Mouse (Mus musculus) gonadal fat pad, adult 2 months (tissue): ENCODE results near the gene Stoml2. TPM values are rescaled to one million over a fixed set of nuclear protein-coding genes. Genes with fewer than 3 reads are reported as not detected.

ENCODE experiments used
- DNase-seq: peaks from one replicate; pipeline ENCODE4 v3.0.0-alpha.2; 2012; ENCODE audit warnings: low read depth
- polyA plus RNA-seq: library from polyadenylated mRNA; depleted of rRNA; stranded (reverse); fragments of >200 nt; gene quantifications from 2 replicates; pipeline ENCODE4 v1.2.3, GENCODE M21; 2012; rRNA removed

Gene Stoml2
- 68.2 and 103 TPM in 2 replicates for polyA plus RNA-seq

DNA sequence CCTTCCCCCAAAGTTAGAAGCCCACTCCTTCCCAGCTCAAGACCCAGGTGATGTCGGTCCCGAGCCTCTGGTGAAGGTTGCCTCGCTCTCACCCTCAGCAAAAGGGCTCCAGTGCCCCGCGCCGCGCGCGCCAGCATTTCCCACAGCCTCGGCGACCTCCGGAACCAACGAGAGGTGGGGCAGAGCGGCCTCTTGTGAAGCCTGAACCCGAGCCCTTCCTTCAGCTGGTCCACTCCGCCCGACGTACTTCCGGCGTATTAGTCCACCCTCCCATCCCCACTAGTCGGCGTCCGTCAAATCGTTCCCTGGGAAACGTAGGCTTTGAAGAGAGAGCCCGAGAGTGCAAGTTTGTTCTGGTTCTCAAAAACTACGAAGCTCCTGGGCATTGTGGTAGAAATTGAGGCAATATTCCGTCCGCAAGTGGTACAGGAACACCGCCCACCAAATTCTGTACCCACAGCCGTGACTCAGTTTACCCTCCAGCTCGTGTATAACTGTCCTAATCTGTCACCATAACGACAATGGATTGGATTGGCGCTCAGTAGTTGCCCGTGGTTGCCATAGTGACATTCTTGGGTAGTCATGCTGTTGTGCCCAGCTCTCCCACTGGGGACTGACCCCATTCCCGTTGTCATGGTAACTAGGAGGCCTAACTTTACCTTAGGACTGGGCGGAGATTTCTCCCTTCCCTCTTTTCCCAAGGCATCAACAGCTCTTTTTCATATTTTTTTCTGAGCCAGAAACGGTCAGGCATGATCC is at the start of gene Stoml2:
Gene Stoml2, minus strand, starts transcription at position 474 of the 759 bp plus-strand sequence.
- DNase-seq, result no peak

DNA sequence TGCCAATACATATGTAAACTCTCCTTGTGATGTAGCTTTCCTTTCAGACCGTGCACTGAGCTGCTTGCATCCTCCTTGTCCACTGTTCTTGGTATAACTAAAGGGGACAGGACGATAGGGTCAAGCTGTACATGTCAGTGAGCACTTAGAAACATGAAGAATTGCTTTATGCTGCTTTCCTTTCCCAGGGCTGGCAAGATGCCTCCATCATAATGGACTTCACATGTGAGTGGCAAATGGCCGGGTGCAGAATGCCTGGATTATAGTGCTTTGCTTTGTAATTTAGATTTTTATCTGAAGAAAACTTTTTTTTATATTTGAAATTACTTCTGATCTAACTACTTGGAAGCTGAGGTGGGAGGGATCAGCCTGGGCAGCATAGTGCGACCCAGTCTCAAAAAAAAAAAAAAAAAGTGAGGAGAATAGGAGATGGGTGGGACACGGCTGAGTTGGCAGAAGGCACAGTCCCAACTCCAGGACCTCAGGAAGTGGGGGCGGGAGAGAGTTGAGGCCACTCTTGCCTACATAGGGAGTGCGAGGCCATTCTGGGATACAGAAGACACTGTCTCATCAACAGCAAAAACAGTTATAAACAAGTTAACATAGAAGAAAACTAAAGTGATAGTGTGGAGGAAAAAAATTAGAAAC is 46.7 kb upstream of the Stoml2 start:
- DNase-seq, result no peak

DNA sequence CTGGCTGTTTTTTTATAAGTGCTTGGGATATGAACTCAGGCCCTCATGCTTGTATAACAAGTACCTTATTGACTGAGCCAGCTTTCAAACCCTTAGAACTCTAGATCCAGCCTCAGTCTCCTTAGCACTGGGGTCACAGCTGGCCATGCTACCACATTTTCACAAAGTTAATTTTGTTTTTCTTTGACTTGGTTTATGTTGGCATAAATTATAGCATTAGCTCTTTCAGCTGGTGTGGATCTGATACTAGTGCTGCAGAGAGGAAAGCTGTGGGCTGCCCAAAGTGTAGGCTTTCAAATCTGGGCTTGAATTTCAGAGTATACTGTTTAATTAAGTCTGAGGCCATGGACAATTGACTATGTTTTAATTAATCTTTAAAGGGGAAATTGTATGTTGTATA is 43.4 kb upstream of the Stoml2 start:
- DNase-seq, result no peak

DNA sequence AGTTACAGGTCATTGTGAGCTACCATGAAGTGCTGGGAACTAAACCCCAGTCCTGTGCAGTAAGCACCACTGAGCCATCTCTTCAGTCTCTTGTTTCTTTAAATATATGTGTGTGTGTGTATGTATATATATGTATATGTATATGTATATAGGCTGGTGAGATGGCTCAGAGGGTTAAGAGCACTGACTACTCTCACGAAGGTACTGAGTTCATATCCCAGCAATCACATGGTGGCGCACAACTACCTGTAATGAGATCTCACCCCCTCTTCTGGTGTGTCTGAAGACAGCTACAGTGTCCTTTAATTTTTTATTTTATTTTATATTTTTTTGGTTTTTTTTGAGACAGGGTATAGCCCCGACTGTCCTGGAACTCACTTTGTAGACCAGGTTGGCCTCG is 34.0 kb upstream of the Stoml2 start:
- DNase-seq, result no peak

DNA sequence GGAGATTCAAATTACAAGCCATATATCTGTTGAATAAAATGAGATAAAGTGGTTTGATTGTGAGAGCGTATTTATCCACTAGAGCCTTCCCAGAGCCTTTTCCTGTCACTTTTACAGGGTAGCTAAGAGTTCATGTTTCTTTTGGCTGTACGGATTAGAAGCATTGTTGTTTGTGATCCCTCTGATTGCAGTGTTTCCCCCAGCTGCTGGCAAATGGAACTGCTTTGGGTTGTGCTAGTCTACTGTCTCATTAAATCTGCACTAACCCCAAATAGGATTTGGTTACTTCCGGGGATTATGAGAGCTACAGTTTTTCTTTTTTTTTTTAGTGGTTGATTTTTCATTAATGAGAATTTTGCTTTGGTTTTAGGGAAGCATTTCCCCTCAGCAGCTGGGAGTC is 28.8 kb upstream of the Stoml2 start:
- no peak for DNase-seq

DNA sequence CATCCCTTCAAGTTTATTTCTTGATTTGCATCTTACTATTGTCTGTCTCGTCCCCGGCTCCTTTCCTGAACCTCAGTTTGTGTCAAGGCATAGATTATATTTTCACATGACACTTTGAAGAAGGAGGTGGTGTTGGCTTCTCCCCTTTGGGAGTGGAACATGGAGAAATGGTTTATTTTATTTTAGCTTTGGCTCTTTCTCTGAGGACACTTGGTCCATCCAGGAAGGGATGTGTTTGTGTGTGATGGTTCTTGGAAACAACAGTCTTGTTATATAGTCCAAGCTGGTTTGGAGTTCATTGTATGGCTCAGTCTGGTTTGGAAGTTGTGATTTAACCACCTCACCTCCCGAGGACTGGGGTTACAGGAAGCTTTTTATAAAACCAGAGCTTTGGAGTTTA is 28.2 kb upstream of the Stoml2 start:
- no peak for DNase-seq

DNA sequence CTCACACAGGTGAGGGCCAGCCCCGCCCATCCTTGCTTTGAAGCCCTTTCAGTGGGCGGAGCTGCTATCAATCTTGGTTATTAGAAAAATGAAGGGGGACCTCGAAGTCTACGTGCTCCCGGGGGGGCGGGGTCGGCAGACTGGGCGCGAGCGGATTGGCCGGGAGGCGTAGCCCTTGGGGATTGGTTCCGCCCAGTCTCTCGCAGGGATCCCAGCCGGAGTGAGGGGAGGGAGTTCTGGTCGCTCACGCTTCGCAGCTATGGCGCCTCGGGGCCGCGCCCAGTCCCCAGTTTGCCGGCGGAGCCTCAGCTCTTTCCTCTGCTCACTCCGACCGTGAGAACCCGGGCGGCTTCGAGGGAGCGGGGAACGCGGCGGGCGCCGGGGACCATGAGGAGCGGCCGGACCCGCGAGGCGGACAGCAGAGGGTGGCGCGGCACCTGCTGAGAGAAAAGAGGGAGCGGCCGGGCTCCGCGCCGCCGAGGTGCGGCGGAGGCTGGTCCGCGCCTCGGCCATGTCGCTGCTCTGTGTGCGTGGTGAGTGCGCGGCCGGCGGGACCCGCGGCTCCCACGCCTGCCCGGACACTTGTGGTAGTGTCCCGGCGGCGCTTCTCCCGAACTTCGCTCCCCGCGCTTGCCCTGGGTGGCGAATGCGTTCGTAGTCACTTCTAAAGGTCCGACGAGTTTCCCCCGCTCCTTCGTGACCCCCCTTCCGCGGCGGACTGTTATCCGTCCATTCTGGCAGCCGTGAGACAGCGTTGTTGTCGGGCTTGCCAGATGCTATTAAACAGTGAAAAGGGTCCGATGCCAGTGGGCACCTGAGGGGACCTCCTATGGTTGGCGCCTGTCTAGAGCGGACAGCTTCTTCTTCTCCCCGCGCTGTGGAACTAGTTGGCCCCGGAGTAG is 27.5 kb upstream of the Stoml2 start, which contains the start of gene Unc13b:
Gene Unc13b, plus strand, starts transcription at position 201 of the 902 bp plus-strand sequence.
- DNase-seq, result peak; percentile 81

DNA sequence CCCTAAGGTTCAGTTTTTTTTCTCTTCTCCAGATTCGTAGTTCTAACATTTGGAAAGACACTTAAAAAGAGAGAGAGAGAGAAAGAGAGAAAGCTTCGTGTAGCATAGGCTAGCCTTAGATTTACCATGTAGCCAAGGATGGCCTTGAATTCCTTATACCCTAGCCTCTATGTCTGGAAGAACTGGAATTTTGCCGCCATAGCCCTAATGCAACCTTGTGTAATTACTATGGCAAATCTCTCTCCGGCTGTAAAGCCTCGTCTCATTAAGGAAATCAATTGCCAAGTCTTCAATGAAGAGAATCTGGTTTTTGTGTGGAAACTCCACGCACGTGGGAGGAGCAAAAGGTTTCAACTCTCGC is 26.9 kb upstream of the Stoml2 start:
- no peak for DNase-seq

DNA sequence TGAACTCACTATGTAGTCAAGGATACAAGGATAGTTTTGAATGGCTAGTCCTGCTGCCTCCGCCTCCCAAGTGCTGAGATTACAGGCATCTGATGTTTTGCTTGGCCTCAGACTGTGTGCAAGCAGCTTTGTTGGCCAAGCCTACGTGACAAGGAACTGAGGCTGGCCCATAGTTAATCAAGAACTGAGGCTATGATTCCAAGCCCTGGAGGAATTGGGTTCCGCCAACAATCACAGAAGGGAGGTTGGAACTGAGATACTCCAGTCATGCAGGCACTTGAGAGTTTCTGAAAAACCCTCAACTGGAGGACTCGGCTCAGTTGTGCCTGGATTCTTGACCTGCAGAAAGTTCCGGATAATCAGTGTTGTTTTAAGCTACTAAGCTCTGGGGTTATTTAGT is 26.1 kb upstream of the Stoml2 start:
- DNase-seq, result peak; percentile 88

DNA sequence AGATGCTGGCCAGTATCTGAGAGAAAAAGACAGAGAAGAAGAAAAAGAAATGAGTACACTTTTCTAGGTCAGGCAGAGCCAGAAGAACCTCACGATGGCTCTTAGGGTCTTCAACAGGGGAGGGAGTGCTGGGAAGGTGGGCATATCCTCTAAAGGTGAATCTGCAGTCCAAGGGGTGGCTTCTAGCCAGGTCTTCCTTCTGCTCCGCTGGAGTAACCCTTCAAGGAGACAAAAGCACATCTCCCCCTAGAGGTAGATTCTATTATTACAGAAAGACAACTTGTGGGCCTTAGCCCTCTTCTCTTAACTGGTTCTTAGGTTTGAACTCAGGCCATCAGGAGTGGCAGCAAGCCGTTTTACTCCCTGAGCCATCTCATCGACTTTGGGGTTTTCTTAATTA is 21.1 kb upstream of the Stoml2 start:
- DNase-seq, result no peak

DNA sequence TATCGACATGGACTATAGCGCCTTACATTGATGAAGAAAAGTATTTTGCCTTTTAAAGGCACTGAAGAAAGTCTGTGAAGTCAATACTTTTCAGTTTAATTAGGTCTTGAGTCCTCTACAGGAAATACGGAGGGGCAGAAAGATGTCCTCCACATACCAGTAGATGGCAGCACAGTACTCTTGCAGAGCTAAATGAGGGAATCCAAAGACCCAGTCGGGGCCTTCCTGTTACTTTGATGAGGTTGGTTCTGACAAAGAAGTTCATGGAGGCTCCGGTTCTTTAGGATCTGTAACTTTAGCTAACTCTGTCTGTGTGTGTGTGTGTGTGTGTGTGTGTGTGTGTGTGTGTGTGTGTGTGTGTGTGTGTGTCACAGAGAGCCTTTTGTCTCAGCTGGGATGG is 15.7 kb upstream of the Stoml2 start:
- no peak for DNase-seq

DNA sequence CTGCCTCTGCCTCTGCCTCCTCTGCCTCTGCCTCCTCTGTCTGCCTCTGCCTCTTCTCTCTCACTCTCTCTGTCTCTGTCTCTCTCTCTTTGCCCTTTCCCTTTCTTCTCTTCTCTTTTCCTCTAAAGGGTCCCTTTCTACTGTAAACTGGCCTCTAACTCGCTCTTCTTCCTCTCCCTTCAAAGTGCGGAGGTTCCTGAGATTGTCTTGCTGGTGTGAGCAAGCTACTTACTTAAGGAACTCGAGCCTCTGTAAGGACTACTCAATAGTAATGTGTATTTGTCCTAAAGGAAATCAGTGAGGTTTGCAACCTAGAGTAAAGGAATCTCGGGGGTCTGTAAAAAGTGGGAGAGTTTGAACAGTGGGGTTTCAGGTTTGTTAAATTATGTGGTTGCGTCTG is 15.1 kb upstream of the Stoml2 start:
- DNase-seq, result no peak

DNA sequence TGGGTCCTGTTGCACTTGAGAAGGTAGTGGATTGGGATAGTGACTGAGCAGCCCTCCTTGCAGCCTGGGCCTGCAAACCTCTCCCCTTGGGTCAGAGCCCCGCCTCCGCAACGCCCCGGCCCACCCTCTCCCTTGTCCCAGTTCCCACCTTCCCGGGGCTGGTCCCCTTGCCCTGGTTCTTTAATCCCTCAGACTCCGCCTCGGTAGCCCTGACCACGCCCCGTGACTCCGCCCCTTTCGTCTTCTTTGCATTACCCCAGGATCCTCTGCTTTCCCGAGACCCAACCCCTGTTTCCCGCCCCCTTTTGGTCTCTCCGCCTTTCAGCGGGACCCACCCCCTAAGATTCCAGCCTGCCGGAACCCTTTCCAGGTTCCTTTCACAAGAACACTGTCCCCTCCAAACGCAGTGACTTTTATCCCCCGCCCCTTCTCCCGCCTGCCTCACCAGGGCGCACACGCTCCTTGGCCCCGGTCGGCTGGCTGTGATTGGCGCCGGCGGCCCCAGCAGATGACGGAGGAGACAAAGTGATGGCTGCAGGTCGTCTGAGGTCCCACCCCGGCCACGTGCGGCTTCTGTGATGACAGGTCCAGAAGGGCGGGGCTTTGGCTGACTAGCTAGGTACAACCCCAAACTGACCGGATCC is 14.3 kb upstream of the Stoml2 start, which contains the start of gene Fam214b:
Gene Fam214b, minus strand, starts transcription at position 562 of the 644 bp plus-strand sequence.
- peak; percentile 75 for DNase-seq

DNA sequence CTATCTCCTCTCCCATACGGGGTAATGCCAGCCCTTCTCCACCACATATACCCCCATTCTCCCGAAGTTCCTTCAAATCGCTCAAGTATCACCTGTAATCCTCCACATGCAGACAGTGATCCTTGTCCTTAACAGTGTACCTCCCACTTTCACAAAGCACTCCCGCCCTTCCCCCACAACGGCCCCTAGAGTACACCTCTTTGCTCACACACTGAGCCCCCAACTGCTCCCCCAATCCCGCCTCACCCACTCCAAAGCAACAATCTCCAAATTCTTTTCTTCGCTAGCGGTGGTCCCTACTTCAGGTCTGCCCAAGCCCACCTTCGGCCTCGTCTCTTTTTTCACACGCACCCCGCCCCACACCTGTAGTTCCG is 13.8 kb upstream of the Stoml2 start:
- no peak for DNase-seq

DNA sequence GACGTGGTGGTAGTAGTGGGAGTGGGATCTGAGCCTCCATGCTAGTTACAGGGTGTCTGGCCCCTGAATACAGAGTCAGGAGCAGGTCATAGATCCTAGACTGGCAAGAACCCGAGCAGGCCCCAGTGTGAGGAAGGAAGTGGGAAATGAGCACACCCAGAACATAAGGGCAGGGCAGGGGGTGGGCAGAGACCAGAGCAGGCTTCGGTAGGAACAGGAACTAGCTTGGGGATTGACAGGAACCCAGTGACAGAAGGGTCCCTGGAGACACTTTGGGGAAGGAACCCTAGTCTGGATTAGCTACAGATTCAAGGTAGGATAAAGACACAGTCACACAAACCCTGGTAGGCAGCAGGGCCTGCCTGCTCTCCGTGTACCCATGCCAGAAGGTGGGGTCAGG is 13.2 kb upstream of the Stoml2 start:
- no peak for DNase-seq

DNA sequence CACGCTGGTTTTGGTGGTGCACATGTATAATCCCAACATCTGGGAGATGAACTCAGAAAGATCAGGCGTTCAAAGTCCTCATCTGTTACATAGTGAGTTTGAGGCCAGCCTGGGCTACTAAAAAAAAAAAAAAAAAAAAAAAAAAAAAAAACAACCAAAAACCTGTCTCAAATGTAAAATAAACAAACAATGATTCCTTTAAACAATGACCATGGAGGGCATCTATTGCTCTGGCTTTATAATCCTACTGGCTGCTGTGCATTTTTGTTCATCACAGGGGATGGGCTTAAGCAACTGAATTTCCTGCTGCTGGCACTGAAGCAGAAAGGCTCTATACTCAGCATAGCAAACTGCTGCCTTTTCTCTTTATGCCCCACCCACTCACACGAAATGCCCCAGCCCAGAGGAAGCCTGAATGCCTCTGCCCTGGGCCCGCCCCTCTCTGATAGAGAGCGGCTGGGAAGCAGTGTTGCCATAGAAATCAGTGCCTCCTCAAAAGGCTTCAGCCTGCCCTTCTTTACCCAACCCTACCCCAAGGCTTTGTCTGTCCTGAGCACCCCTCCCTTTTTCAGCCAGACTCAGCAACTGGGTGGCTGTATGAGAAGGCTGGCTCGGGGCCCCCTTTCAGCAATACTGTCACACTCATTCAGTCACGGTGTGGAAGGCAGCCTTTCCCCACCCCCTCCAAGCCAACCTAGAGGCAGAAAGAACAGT is 12.3 kb upstream of the Stoml2 start:
- DNase-seq, result no peak

DNA sequence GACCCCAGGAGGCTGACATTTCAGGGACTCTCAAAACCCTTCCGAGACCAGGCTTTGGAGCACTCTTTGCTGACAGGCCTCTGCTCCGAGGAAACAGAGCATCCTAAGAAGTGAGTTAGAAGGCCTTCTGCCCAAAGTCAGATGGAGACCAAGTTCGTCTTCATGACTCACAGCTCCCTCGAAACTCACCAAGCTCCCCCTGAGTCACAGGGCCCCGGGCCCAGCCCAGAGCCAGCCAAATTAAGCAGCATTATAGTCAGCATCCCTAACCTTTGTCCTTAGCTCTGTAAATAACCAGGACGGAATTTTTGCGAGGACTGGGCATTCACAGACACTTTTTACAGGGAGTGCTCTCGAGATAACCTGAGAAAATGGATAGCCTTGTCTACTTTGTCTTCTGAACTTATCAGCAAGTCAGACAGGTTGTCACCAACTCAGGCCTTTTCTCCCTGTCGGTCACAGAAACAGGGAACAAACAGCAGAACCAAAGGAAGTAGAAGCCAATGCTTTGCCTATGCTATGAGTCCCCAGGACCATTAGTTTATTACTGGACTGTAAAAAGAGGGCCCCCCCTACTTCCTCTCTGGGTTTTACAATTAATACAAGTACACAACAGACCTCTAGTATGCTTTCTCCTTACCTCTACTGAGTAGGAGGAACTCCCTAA is 9.5 kb upstream of the Stoml2 start:
- DNase-seq, result no peak

DNA sequence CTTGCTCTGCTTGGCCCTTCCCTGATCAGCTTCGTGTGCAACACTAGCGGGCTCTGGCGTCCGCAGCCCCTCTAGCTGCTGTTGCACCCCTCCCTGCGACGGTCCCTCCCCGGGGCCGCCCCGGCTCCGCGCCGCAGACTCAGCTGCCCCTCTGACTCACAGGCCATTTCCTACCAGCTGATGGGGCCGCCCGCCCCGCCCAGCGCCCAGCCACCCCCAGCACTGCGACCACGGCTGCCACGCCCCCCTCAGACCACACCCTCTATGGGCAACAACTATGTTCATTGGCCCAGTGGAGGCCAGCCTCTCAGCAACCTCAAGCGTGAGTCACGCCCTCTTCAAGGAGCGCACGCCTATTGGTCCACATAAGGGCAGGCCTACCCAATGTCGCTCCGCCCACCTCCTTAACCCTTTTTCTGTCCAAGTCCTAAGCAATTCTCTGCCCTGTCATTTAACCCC is 8.6 kb upstream of the Stoml2 start:
- no peak for DNase-seq

DNA sequence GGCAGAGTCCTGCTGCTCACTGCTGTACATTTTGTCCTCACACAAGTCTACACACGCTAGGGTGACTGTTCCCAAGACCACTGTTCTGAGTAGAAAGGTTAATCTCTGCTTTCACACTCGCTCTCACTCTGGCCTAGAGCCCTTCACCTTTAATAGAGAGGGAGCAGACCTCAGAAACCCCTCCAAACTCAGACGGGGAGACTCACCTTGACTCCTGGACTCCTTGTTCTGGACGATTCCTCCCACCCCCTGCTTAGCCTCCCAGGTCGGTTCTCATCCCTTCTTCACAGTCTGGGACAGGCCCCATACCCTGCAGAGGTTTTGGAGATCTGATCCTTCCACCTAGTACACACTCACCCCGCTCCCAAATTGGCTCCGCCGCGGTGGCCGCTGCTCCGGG is 8.1 kb upstream of the Stoml2 start:
- no peak for DNase-seq
